13 mouse cellular contexts compared by ENCODE assay signal in the genomic region with DNA sequence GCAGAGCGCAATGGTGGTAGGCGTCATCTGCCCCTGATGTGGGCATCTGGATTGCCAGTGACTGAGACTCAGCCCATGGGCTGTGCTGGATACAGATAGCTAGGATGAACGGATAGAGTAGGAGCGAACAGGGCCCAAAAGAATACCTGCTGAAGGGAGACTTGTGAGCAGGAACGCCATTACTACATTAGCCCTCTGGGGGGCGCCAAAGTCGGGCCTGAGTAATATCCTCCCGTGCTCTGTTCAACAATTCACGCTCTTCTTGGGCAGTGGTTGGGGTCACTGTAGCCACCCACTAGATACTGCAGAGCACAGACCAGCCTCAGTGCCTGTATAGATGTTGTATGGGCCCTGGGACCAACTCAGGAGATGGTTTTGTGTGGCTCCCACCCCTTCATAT. TPM values are rescaled to one million over a fixed set of nuclear protein-coding genes. Genes with fewer than 3 reads are reported as not detected.
DNase-seq lines count a peak whose midpoint lies in the region; ATAC-seq and TF ChIP-seq lines count a peak whose summit lies in the region.
"Had no signal": no experiment of that assay in that cellular context is flagged by ENCODE, and none has a peak within 500 bp of the region (broad histone marks: within the 10 kb centered on the region; RNA-seq: fewer than 3 reads in every experiment).

No protein-coding gene starts in this region.

- TF ChIP-seq EP300 in liver, postnatal 0 days (IDR thresholded peaks at IDR 0.05; ENCODE audit: low read depth) = no peak

- no peak overlapping the region for H3K9ac ChIP-seq in liver, postnatal 0 days (replicated peaks)
- H3K9ac ChIP-seq in liver, embryonic 11.5 days (ENCODE audit: low read depth, low read length) = no peak overlapping the region
- no peak overlapping the region for H3K9ac ChIP-seq in hindbrain, embryonic 13.5 days

- peak; percentile 50 for TF ChIP-seq CTCF in liver, postnatal 0 days (IDR thresholded peaks at IDR 0.05; ENCODE audit: low read depth)
- peak; percentile 52 for TF ChIP-seq CTCF in brain, embryonic 14.5 days (IDR thresholded peaks at IDR 0.05; ENCODE audit: borderline replicate concordance, extremely low read depth, insufficient read depth, insufficient read length)
- TF ChIP-seq CTCF in olfactory bulb, adult 2 months (IDR thresholded peaks at IDR 0.05; ENCODE audit: insufficient read depth, low read depth, low read length) = peak; percentile 34; the same call in 1 of the 2 replicates

- no peak for ATAC-seq in CD4-positive, CD25-positive, alpha-beta regulatory T cell, adult 4 months
- ATAC-seq in liver, postnatal 0 days = no peak
- no peak for ATAC-seq in liver, embryonic 11.5 days (replicated peaks; ENCODE audit: low FRiP score)
- no peak for ATAC-seq in hindbrain, embryonic 13.5 days (ENCODE audit: low FRiP score)

- H3K4me2 ChIP-seq in liver, postnatal 0 days (ENCODE audit: low read depth, low read length) = no peak overlapping the region
- H3K4me2 ChIP-seq in liver, embryonic 11.5 days = no peak overlapping the region
- no peak overlapping the region for H3K4me2 ChIP-seq in hindbrain, embryonic 13.5 days

- peak; percentile 32 for DNase-seq in CD4-positive, CD25-positive, alpha-beta regulatory T cell, adult 2 months (ENCODE audit: low read depth, low spot score)
- DNase-seq in liver, postnatal 0 days = peak; percentile 28
- DNase-seq in liver, embryonic 11.5 days (ENCODE audit: low spot score) = no peak
- no peak for DNase-seq in brain, embryonic 14.5 days (ENCODE audit: low read depth)
- DNase-seq in left cerebral cortex, postnatal 10 days (ENCODE audit: extremely low spot score in 1 of 2, low spot score in 2 of 2) = no peak
- DNase-seq: adrenal gland, adult 8-10 months; gastrocnemius, postnatal 14 days had no signal

- H3K27me3 ChIP-seq in liver, postnatal 0 days (ENCODE audit: insufficient read depth, low read length) = peaks cover 31% of the 10 kb centered on the region
- peaks cover 57% of the 10 kb centered on the region for H3K27me3 ChIP-seq in liver, embryonic 11.5 days (replicated peaks; ENCODE audit: control insufficient read depth, insufficient read depth, low read length)
- H3K27me3 ChIP-seq in hindbrain, embryonic 13.5 days = peaks cover 80% of the 10 kb centered on the region

- 25% methylated on average over 9 of the region's 9 CpGs for WGBS in liver, postnatal 0 days (ENCODE audit: insufficient replicate concordance)
- WGBS in liver, embryonic 11.5 days = 25% methylated on average over 9 of the region's 9 CpGs
- WGBS in olfactory bulb, adult 2 months = 43% methylated on average over 9 of the region's 9 CpGs
- WGBS in hindbrain, embryonic 13.5 days = 29% methylated on average over 9 of the region's 9 CpGs

- H3K36me3 ChIP-seq in liver, postnatal 0 days (replicated peaks; ENCODE audit: insufficient read depth, low read length) = no peaks in the 10 kb centered on the region
- H3K36me3 ChIP-seq in liver, embryonic 11.5 days (ENCODE audit: control insufficient read depth, insufficient read depth, low read length) = no peaks in the 10 kb centered on the region
- no peaks in the 10 kb centered on the region for H3K36me3 ChIP-seq in hindbrain, embryonic 13.5 days

- H3K27ac ChIP-seq in liver, postnatal 0 days (ENCODE audit: low read depth) = no peak overlapping the region
- no peak overlapping the region for H3K27ac ChIP-seq in liver, embryonic 11.5 days (ENCODE audit: low read depth, low read length)
- no peak overlapping the region for H3K27ac ChIP-seq in olfactory bulb, adult 2 months (ENCODE audit: insufficient read depth, low read depth, low read length)
- H3K27ac ChIP-seq in hindbrain, embryonic 13.5 days = no peak overlapping the region

- no peaks in the 10 kb centered on the region for H3K4me1 ChIP-seq in liver, postnatal 0 days (ENCODE audit: insufficient read depth)
- no peaks in the 10 kb centered on the region for H3K4me1 ChIP-seq in liver, embryonic 11.5 days (replicated peaks; ENCODE audit: control insufficient read depth, insufficient read depth, low read length)
- H3K4me1 ChIP-seq in olfactory bulb, adult 2 months (ENCODE audit: control insufficient read depth, insufficient read depth, low read length) = peaks cover 18% of the 10 kb centered on the region
- H3K4me1 ChIP-seq in hindbrain, embryonic 13.5 days (replicated peaks) = peaks cover 38% of the 10 kb centered on the region

- intact Hi-C loops in left cerebral cortex, postnatal 10 days (cut with DNase I) = no loop called here

- H3K4me3 ChIP-seq in liver, postnatal 0 days (ENCODE audit: low read depth, low read length) = no peak overlapping the region
- H3K4me3 ChIP-seq in liver, embryonic 11.5 days (ENCODE audit: low read depth, low read length) = no peak overlapping the region
- H3K4me3 ChIP-seq in olfactory bulb, adult 2 months (ENCODE audit: insufficient read depth, low read depth, low read length) = no peak overlapping the region
- H3K4me3 ChIP-seq in hindbrain, embryonic 13.5 days = no peak overlapping the region

- no peak for TF ChIP-seq POLR2A in brain, embryonic 14.5 days (IDR thresholded peaks at IDR 0.05; ENCODE audit: borderline replicate concordance, extremely low read depth, insufficient read depth, insufficient read length, poor library complexity, severe bottlenecking)
- no peak for TF ChIP-seq POLR2A in olfactory bulb, adult 2 months (IDR thresholded peaks at IDR 0.05; ENCODE audit: insufficient read depth, low read depth, low read length)

- no peaks in the 10 kb centered on the region for H3K9me3 ChIP-seq in liver, postnatal 0 days (ENCODE audit: low read length)
- H3K9me3 ChIP-seq in liver, embryonic 11.5 days (ENCODE audit: control insufficient read depth, low read length) = no peaks in the 10 kb centered on the region
- no peaks in the 10 kb centered on the region for H3K9me3 ChIP-seq in hindbrain, embryonic 13.5 days

RNA-seq across cellular contexts. Expression of a gene that starts 9.1 kb away (rescaled TPM):
- polyA plus RNA-seq in CD4-positive, CD25-positive, alpha-beta regulatory T cell, adult 4 months (2017; shearing (Covaris generic)) = under 1 TPM in 1 of 2 experiments, not detected in 1; 0.36 TPM
- not detected in 2 replicates for polyA plus RNA-seq in liver, postnatal 0 days (2015; fragmentation: Nextera tagmentation; extraction: Ambion mirVana)
- polyA plus RNA-seq in liver, embryonic 11.5 days (2014; fragmentation: Nextera tagmentation; extraction: Ambion mirVana) = 0.05 and 0.08 TPM in 2 replicates
- 10.0 and 15.5 TPM in 2 replicates for polyA plus RNA-seq in brain, embryonic 14.5 days (2012; rRNA removed)
- polyA plus RNA-seq in olfactory bulb, adult 2 months (2012; ENCODE audit: insufficient read depth, insufficient read length, low replicate concordance, missing spikeins) = not detected in 2 replicates
- 10 to 100 TPM; 45.0 to 47.8 TPM for total RNA-seq in left cerebral cortex, postnatal 10 days (2021)
- polyA plus RNA-seq in hindbrain, embryonic 13.5 days (2015; fragmentation: Nextera tagmentation; extraction: Ambion mirVana) = 12.1 and 13.4 TPM in 2 replicates
- total RNA-seq: gastrocnemius, postnatal 14 days; hematopoietic stem cell, adult 5-6 weeks had no signal
- polyA plus RNA-seq: liver, embryonic 16.5 days; spleen, adult 2 months had no signal

RNA-seq across cellular contexts. Expression of a gene that starts 34.3 kb away (rescaled TPM):
- polyA plus RNA-seq in CD4-positive, CD25-positive, alpha-beta regulatory T cell, adult 4 months (2017; shearing (Covaris generic)) = 10 to 100 TPM; 20.0 to 29.3 TPM
- 4.4 and 4.7 TPM in 2 replicates for polyA plus RNA-seq in liver, postnatal 0 days (2015; fragmentation: Nextera tagmentation; extraction: Ambion mirVana)
- 23.8 and 28.1 TPM in 2 replicates for polyA plus RNA-seq in liver, embryonic 11.5 days (2014; fragmentation: Nextera tagmentation; extraction: Ambion mirVana)
- 67.3 and 70.7 TPM in 2 replicates for polyA plus RNA-seq in brain, embryonic 14.5 days (2012; rRNA removed)
- polyA plus RNA-seq in olfactory bulb, adult 2 months (2012; ENCODE audit: insufficient read depth, insufficient read length, low replicate concordance, missing spikeins) = 112 TPM in 1 of 2 replicates, not detected in the other
- 10 to 100 TPM; 59.9 to 61.9 TPM for total RNA-seq in left cerebral cortex, postnatal 10 days (2021)
- polyA plus RNA-seq in hindbrain, embryonic 13.5 days (2015; fragmentation: Nextera tagmentation; extraction: Ambion mirVana) = 44.1 and 45.4 TPM in 2 replicates

RNA-seq across cellular contexts. Expression of a gene that starts 40.0 kb away (rescaled TPM):
- polyA plus RNA-seq in CD4-positive, CD25-positive, alpha-beta regulatory T cell, adult 4 months (2017; shearing (Covaris generic)) = 1 to 10 TPM in 1 of 2 experiments, under 1 TPM in 1; 0.54 to 1.1 TPM
- polyA plus RNA-seq in liver, postnatal 0 days (2015; fragmentation: Nextera tagmentation; extraction: Ambion mirVana) = not detected in 2 replicates
- not detected in 2 replicates for polyA plus RNA-seq in liver, embryonic 11.5 days (2014; fragmentation: Nextera tagmentation; extraction: Ambion mirVana)
- polyA plus RNA-seq in brain, embryonic 14.5 days (2012; rRNA removed) = 18.1 and 19.6 TPM in 2 replicates
- polyA plus RNA-seq in olfactory bulb, adult 2 months (2012; ENCODE audit: insufficient read depth, insufficient read length, low replicate concordance, missing spikeins) = not detected in 2 replicates
- 10 to 100 TPM; 41.9 to 46.4 TPM for total RNA-seq in left cerebral cortex, postnatal 10 days (2021)
- polyA plus RNA-seq in hindbrain, embryonic 13.5 days (2015; fragmentation: Nextera tagmentation; extraction: Ambion mirVana) = 6.8 and 7.3 TPM in 2 replicates
- total RNA-seq: hematopoietic stem cell, adult 5-6 weeks had no signal
- polyA plus RNA-seq: liver, embryonic 16.5 days had no signal

Comparison
In these comparisons a context has a peak if more than half of its experiments do, and no peak if none do; other contexts are left out.
1. DNase-seq: peak in CD4-positive, CD25-positive, alpha-beta regulatory T cell, adult 2 months (single experiment) and liver, postnatal 0 days (single experiment); none in liver, embryonic 11.5 days (single experiment), brain, embryonic 14.5 days (single experiment) and left cerebral cortex, postnatal 10 days (0 of 2).
2. Peak in every context shown above with its lines, with median percentiles within 50 percentile points of each other: CTCF ChIP-seq.